Mouse (Mus musculus): Measurements from ENCODE around the gene Avpr1b.
"Not testable (repeated sequence)": the region's sequence is repeated elsewhere in the genome, so short reads cannot be mapped to it uniquely, and the experiment has no call there.

Avpr1b gene

GRCm38 (mm10) chr1:131619348-131619747 is 20.3 kb downstream of the Avpr1b start:
- no peak for DNase-seq (ENCODE audit: extremely low spot score)

- no peak for DNase-seq (ENCODE audit: extremely low spot score)
These were observed 24.6 kb downstream of the Avpr1b start for GRCm38 (mm10) chr1:131623644-131624043.

DNA sequence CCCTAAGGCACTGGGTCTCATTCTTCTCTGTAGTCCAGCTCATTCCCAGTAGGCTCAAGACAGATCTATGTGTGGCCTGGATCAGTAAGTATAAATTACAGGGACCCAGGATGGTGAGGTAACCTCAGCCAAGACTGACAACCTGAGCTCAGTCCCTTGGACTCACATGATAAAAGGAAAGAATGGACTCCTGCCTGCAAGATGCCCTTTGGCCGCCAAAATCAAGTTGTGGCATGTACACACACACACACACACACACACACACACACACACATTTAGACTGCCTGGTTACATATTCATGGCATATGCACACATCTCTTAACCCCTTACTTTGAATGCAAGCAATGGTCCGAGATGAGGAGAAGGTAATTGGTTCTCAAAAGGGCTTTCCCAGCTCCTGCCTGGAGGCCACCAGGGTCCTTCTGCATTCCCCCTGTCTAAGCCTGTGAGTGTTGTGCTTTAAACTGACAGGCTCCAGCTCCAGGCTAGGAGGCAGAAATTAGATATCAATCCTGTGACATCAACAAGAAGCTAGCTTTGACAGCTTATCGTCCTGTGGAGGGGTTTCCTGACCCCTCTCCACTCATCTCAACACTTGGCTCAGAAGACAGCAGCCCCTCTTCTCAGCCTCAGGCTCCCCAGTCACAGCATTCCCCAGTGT is 25.3 kb downstream of the Avpr1b start:
- no peak for DNase-seq (ENCODE audit: extremely low spot score)

- DNase-seq (ENCODE audit: extremely low spot score) = no peak
These were observed 27.2 kb downstream of the Avpr1b start for GRCm38 (mm10) chr1:131626200-131626599.

DNA sequence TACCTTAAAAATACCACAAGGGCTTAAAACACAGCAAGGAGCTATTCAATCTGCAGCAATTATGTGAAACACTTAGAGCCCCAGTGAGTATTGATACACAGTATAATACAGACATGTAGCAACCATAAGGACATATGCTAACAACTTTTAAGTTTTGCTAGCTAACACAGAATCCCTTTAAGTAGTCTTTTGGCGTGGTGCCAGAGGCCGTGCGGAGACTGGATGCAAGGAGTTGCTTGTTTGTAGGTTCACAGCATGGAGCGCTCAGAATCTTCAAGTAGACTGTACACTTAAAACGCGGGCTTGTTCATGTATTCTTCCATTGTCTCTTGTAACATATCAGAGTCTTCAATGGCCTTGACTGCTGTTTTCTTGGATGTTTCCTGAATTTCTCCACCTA is 33.2 kb downstream of the Avpr1b start:
- DNase-seq (ENCODE audit: extremely low spot score) = not testable (repeated sequence)

- DNase-seq (ENCODE audit: extremely low spot score) = no peak
These were observed 35.5 kb downstream of the Avpr1b start for GRCm38 (mm10) chr1:131634495-131634894.

- no peak for DNase-seq (ENCODE audit: extremely low spot score)
These were observed 38.9 kb downstream of the Avpr1b start, which contains the start of gene Ctse for GRCm38 (mm10) chr1:131637791-131638540. Ctse (plus strand) TSS chr1:131638306.

GRCm38 (mm10) chr1:131638541-131639421 is 39.7 kb downstream of the Avpr1b start:
- DNase-seq (ENCODE audit: extremely low spot score) = no peak

DNA sequence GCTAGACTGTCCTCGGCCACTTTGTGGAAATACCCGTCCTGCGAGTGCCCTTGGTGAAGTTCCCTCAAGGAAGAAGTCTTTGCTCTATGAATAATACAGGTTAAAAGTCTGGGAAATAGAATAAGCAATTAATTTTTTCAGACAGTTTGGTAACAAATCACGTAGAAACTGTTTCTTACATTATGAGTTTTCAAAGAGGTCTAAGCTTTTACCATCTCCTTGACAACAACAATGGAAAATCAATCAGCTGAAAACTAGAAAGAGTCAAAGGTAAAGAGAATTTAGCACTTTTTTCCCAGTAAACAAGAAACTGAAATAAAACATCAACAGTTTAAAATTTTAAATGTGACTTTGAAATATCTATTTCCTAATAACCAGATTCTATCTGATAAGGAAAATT is 41.0 kb downstream of the Avpr1b start:
- DNase-seq (ENCODE audit: extremely low spot score) = no peak

GRCm38 (mm10) chr1:131641565-131641964 is 42.5 kb downstream of the Avpr1b start:
- DNase-seq (ENCODE audit: extremely low spot score) = no peak

GRCm38 (mm10) chr1:131642251-131642650 is 43.2 kb downstream of the Avpr1b start:
- no peak for DNase-seq (ENCODE audit: extremely low spot score)

DNA sequence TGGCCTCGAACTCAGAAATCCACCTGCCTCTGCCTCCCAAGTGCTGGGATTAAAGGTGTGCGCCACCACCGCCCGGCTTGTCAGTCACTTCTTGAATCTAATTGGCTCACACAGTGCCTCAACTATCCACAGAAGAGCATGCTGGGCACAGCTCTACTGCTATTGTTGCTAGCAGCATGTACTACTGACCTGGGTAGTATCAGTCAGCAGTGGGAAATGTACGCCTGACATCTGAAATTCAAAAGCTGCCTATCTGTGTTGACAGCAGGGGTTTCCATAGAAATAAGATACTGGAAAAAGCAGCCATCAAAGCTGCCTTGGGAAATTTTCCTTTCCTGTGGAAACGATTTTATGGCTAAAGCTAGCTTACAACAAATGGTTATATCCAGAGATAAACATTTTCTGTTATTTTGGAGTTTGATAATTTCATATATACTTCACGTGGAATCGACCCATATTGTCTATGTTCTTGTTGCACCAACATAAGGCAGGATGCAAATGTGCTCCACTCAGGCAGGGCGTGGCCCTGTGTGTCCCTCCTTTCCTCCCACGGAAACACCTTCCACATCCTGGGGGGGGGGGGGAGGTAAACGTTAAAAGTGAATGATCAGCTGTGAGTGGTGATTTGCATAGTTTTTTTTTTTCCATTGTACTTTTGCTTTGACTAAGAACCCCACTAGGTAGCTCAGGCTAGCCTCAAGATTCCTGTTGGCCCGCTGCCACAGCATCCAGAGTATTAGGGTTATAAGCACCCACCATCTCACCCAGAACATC is 53.8 kb downstream of the Avpr1b start:
- no peak for DNase-seq (ENCODE audit: extremely low spot score)

DNA sequence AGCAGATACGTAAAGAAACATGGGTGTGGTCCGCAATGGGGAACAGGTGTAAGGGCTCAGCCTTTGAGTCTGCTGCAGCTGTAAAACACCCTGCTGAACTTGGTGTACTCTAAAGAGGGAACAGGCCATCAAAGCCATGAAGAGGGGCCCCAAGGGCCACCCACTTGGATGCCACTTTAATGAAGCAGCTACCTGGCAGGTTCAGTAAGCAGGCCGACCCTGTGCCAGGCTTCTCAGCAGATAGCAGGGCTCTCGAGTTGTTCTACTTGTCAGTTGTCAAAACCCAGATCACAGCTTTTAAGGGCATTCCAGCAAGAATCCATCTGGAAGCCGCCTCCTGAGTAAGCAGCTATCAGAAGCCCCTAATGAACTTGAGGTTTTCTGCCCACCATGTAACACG is 56.6 kb downstream of the Avpr1b start:
- DNase-seq (ENCODE audit: extremely low spot score) = no peak

DNA sequence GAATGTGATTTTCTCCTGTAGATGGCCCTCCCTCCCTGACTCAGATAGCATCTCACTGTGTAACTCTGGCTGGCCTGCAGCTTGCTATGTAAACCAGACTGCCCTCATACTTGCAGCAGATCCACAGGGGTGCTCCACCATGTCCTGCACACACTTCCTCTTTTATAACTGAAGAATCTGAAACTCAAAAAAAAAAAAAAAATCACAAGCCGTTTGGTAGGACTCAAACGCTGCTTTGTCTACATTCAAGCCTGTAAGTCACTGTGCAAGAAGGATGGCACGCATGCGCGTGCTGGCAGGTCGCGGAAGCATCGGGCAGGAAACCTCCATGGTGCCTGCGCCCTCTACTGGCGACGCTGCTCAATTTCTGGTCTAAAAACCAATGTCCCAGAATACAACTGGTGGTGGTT is 58.9 kb downstream of the Avpr1b start:
- peak; percentile 85 for DNase-seq (ENCODE audit: extremely low spot score)

DNA sequence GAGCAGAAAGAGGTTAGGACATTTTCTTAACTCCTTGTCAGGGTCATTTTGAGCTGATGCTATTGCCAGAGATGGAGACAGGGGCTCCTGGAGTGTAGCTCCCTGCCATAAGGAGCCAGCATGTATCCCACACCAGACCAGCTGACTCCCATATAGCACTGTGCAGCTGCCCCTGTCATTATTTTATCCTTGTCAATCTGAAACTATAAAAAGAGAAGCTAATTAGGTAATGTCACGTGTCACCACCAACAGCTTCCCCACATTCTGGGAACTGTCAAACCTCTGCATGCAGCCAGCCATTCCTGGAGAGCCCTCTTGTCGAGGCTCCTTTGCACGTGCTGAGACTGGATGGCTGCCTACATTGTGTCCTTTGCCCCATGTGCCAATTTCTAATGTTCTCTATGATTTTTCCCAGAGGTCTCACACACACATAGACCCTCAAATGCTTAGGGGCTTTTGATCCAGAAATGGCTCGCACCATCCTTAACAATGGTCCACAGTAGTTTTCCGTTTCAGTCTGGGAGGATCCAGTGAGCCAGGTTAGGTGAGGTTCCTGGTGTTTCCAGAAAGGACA is 60.6 kb downstream of the Avpr1b start:
- no peak for DNase-seq (ENCODE audit: extremely low spot score)

DNA sequence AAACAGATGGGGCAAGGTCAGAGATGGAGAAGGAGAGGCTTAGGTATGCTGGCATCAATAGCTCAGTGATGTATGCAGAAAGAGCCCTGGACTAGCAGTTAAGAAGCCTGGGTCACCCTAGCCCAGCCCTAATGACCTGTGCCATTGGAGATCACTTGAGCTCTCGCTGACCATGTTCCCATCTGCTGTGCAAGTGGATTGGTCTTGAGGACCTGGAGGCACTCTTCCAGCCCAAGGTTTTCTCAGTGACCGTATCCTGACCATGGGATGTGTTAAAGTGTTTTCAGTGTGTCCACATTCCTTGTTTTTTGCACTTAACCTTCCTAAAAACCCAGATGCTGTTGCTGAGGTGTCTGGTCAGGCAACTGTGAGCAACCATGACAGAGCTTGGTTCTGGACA is 61.2 kb downstream of the Avpr1b start:
- DNase-seq (ENCODE audit: extremely low spot score) = no peak

DNA sequence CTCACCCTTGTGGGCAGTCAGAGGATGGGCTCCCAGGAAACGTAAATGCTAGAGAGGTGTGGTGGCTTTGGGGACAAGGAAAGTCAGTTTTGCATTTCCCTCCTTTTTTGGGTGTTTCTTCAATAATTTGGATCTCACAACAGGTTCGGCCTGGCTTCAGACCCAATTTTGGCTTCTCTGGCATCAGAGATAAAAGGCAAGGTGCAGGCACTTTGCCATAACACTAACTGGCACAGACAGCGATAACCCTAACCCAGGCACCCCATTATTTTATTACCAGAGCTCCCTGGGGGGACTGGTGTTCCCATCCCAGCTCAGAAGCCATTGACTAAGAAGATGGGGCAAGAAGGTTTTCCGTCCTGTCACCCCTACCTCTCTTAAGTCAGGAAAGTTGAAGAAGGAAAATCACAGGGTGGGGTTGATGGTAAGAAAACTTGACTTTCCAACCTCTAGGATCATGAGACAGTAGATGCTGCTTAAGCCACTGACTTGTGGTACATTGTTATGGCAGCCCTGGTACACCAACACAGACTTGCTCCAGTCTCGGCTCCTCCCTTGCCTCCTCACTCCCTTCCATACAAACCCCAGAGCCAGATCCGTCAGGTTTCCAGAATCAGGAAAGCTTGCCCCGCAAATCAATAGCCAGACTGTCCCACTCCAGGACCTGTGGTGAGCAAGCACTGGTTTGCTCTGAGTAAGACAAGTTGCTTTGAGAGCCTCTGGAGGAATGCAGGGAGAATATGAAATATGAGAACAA is 61.9 kb downstream of the Avpr1b start:
- DNase-seq (ENCODE audit: extremely low spot score) = no peak
